Mouse (Mus musculus) right cerebral cortex, postnatal 10 days (tissue): Measurements from ENCODE around the gene Epm2a.

Experiments used
- DNase-seq, 2 experiments: peaks; one replicate each; pipeline ENCODE4 v3.0.0; 2021; ENCODE audit warnings: low spot score in 2 of 2

Epm2a gene

DNA sequence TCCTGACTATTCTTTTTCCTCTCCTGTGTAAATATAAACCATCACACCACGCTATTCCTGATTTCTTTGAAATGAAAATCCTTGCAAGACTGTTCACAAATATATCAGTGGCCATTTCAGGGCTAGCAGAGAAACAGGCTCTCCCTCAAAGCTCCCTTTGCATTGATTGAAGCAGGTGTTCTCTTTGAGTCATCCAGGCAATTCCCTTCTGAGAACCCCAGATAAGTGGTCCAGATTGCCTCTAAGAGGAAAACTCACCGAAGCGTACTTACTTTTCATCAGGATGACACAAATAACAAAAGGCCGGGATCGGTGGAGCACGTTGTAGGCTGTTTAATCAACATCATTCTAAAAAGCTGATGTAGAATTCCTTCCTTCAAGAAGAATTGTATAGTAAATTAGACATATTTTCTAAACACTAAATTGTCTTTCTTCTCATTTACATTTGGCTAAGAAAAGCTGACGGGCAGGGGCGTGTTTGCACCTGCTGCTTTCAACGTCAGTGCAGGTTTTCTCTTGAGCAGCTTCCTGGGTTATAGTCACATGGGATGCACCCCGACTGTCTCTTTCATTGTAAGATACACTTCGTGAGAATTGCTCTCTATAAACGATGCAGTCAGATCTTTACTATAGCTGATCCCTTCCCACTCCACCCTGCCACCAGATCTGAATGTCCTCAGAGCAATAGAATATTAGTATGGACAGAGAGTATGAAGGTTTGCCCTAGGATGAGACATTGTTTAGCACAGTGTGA lies 86.0 kb downstream of the Epm2a start:
- no peak for DNase-seq

DNA sequence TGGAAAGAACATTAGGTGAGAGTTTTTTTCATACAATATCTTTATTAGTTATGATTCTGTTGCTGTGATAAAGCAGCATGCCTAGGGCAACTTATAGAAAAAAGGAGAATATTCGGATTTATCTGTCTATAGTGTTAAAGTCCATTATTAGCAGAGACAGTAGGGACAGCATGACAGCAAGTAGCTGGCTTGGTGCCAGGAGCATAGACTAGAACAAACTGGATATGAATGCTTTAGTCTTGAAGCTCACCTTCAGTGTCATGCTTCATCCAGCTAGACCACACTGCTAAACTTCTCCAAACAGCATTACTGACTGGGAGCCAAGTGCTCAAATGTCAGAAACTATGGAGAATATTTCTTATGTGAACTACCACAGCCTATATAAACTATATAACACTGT lies 93.8 kb downstream of the Epm2a start:
- no peak for DNase-seq

DNA sequence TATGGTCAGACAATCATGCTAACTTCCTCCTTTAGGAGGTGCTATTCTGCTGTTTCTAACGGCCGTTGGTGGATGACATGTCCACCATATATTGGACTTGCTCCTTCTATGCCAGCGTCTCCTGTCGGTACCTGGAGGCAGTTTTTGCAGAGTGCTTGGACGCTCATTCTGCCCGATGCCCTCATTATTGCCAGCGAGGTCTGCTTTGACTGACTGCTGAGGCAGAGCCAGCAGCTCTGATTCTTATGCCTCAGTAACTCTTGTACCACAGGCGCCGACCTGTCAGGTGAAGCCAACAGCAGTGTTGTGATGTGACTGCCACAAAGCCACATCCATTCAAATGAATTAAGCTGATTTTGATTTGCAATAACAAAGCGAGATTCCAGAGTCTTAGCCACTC lies 95.3 kb downstream of the Epm2a start:
- DNase-seq = no peak

DNA sequence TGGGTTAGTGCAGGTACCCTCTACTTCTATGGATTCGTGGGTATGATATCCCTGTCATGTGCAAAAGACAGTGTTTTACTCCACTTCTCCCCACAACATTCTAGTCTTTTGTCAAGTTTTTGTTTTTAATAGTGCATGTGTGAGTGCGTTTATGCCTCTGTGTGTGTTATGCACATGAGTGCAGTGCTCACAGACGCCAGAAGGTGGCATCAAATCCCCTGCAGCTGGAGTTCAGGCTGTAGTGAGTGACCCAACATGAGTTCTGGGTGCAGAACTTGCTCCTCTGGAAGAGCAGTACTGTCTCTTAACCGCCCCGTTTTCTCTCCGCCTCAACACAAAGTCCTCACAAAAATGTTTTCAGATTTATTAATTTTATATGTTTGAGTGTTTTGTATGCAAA lies 96.1 kb downstream of the Epm2a start:
- DNase-seq = no peak

DNA sequence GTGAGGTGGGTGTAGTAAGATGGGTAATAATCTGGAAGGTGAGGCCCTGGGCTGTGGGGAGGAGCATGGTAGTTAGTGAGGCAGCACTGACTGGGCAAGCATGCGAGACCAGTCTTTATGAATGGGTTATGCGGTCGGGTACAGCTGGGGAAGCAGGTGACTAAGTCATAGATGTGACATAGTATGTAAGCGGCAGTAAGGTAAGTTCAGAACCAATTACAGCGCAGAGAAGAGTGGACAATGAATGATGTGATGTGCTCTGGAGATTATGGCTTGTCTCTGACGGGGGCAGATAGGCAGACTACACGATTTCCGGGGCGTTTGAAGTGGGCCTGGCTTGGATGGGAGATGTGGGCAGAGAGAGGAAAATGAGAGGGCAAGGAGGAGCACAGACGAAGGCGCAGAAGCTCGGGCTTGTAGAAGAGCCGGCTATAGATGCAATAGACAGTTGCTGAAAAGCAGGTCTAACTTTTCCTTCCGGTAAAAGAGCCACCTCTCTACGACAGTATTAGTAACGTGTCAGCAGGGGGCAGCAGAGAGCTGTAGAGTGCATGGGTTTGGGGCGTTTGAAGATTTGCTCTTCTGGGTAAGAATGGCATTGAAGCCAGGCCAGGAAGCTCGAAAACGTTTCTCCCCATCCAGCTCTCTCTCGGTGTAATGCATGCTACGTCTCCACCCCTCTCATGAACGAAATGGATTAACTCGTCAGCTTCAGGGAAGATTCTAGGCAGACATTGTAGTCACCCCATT lies 106.5 kb downstream of the Epm2a start:
- DNase-seq = peak; percentile 92 to 94

DNA sequence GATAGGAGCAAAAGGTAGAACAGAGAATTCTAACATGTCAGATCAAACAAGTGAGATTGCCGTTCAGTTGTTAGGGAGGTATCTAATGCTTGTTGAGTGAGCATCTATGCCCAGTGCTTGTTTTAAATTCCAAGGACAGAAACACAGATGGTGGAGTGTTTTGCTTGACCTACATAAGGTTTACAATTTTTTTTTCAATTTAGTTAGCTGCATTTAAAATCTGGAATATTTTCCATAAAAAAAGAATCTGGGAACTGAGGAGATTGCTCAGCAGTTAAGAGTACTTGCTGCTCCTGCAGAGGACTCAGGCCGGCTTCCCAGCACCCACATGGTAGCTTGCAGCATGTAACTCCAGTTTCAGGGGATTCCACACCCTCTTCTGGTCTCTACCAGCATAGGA lies 109.3 kb downstream of the Epm2a start:
- no peak for DNase-seq

DNA sequence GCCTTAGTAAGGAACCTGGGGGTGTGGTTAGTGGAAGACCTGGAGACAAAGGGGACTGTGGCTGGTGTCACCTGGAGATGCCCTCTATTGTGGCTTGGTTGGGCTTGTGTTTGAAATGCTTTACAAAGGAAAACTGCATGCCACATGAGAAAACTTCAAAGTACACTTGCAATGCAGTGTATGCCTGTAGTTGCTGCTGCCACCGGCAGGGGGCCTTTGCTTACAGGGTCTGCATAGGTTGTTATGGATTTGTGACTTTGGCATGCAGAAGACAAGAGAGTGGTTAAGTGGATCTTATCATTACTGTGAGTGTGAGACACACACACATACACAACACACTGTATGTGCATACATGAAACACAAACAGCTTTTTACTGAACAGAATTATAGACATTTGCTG lies 114.2 kb downstream of the Epm2a start:
- no peak for DNase-seq

DNA sequence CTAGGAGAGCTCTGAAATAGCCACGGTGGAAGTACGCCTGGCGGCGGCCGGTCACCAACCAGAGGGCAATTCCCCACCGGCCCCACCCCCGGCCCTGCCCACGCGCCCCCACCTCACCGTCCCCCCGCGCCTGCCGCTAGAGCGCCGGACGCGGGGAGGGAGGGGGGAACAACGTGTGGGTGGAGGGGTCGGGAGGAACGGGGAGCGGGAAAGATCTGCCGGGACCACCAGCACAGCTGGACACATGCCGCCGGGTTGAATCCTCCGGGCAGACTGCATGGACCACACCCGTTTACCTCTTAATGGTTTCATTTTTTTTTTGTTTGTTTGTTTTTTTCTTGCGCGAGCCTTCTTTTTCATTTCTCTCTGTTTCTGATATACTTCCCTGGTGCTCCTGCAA lies 148.8 kb downstream of the Epm2a start:
- DNase-seq = peak; percentile 63 to 74
